Mouse (Mus musculus): Measurements from ENCODE around the gene Pdlim1. TPM values are rescaled to one million over a fixed set of nuclear protein-coding genes. Genes with fewer than 3 reads are reported as not detected.
A peak's percentile ranks its signal among the peaks of the same experiment; 100 is the strongest.

Pdlim1 gene
- polyA plus RNA-seq, 1 experiment from 2014 or later, result 213 TPM

- no peak within 1 kb of the TSS for H3K4me2 ChIP-seq (replicated peaks; ENCODE audit: low read depth, low read length)
- no peak within 1 kb of the TSS for H3K9ac ChIP-seq (replicated peaks; ENCODE audit: low read depth, low read length)
- 0 out of 2 replicates have a peak, but pooled peaks have one; percentile 37 for ATAC-seq (ENCODE audit: insufficient number of reproducible peaks, insufficient read depth, low FRiP score, low read depth)
- H3K9me3 ChIP-seq (ENCODE audit: control insufficient read depth, low read depth, low read length), result no peaks in the 10 kb centered on the region
- H3K36me3 ChIP-seq (ENCODE audit: control insufficient read depth, insufficient read depth, low read length), result no peaks in the 10 kb centered on the region
- no peak within 1 kb of the TSS for H3K27ac ChIP-seq (ENCODE audit: low read length)
- no peaks in the 10 kb centered on the region for H3K4me1 ChIP-seq (ENCODE audit: control insufficient read depth, insufficient read depth, low read length)
- H3K4me3 ChIP-seq (ENCODE audit: low read depth, low read length), result no peak within 1 kb of the TSS
- no peaks in the 10 kb centered on the region for H3K27me3 ChIP-seq (ENCODE audit: control insufficient read depth, insufficient read depth, low read length)
- WGBS, result 49% methylated on average over 5 of the region's 5 CpGs
Observed at GRCm38 (mm10) chr19:40187160-40187559, 84.5 kb downstream of the Pdlim1 start, which contains the start of gene Cyp2c70. Gene Cyp2c70, minus strand, starts transcription at chr19:40187333.

DNA sequence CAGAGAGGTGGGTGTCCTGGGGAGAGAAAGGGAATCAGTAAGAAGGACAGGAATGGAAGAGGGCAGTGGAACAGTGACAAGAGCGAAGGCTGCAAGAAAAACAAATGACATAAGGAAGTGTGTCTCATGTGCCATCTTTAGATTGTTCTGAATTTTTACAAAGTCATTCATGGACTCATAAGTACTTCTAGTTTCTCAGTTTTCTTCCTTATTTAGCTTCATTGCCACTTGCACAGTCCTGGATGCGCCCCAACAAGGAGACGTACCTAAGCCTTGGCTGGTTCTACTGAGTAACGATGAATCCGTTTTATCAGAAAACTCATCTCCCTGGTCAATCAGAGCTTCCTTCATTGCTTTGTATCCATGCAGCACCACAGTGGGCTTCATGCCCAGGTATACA, 88.0 kb downstream of the Pdlim1 start:
- 89% methylated on average over 5 of the region's 5 CpGs for WGBS

GRCm38 (mm10) chr19:40178311-40178710, 93.3 kb downstream of the Pdlim1 start:
- ATAC-seq (ENCODE audit: insufficient number of reproducible peaks, insufficient read depth, low FRiP score, low read depth), result no peak

More for the DNA sequence above, 88.0 kb downstream of the Pdlim1 start:
- Histone ChIP-seq H3K9me3 (ENCODE audit: control insufficient read depth, low read depth, low read length) (no peaks in the 10 kb centered on the region), H3K27me3 (ENCODE audit: control insufficient read depth, insufficient read depth, low read length) (no peaks in the 10 kb centered on the region), H3K27ac (ENCODE audit: low read length) (no peak overlapping the region), H3K4me2 (replicated peaks; ENCODE audit: low read depth, low read length) (no peak overlapping the region), H3K4me3 (ENCODE audit: low read depth, low read length) (no peak overlapping the region), H3K9ac (replicated peaks; ENCODE audit: low read depth, low read length) (no peak overlapping the region), H3K4me1 (ENCODE audit: control insufficient read depth, insufficient read depth, low read length) (no peaks in the 10 kb centered on the region), H3K36me3 (ENCODE audit: control insufficient read depth, insufficient read depth, low read length) (no peaks in the 10 kb centered on the region)
- ATAC-seq (ENCODE audit: insufficient number of reproducible peaks, insufficient read depth, low FRiP score, low read depth), result no peak

More at GRCm38 (mm10) chr19:40178311-40178710, 93.3 kb downstream of the Pdlim1 start:
- H3K36me3 ChIP-seq (ENCODE audit: control insufficient read depth, insufficient read depth, low read length), result no peaks in the 10 kb centered on the region
- no peaks in the 10 kb centered on the region for H3K27me3 ChIP-seq (ENCODE audit: control insufficient read depth, insufficient read depth, low read length)
- H3K9ac ChIP-seq (replicated peaks; ENCODE audit: low read depth, low read length), result no peak overlapping the region
- no peak overlapping the region for H3K4me3 ChIP-seq (ENCODE audit: low read depth, low read length)
- no peak overlapping the region for H3K27ac ChIP-seq (ENCODE audit: low read length)
- no peaks in the 10 kb centered on the region for H3K4me1 ChIP-seq (ENCODE audit: control insufficient read depth, insufficient read depth, low read length)
- no peak overlapping the region for H3K4me2 ChIP-seq (replicated peaks; ENCODE audit: low read depth, low read length)
- WGBS, result 72% methylated on average over 4 of the region's 4 CpGs
- H3K9me3 ChIP-seq (ENCODE audit: control insufficient read depth, low read depth, low read length), result 0 out of 2 replicates have a peak, but pooled peaks cover 3% of the 10 kb centered on the region

Other genes starting within 250 kb of the Pdlim1 start
- not detected in 2 replicates for gene Cyp2c54, start 198.0 kb downstream of the Pdlim1 start, polyA plus RNA-seq (2014; fragmentation: Nextera tagmentation; extraction: Ambion mirVana)
- gene Cyp2c50, start 182.2 kb downstream of the Pdlim1 start, polyA plus RNA-seq (2014; fragmentation: Nextera tagmentation; extraction: Ambion mirVana), result not detected in 2 replicates
- gene Cyp2c70, start 84.5 kb downstream of the Pdlim1 start, polyA plus RNA-seq (2014; fragmentation: Nextera tagmentation; extraction: Ambion mirVana), result 0.77 and 1.1 TPM in 2 replicates
- gene Sorbs1, start 241.9 kb upstream of the Pdlim1 start, polyA plus RNA-seq (2014; fragmentation: Nextera tagmentation; extraction: Ambion mirVana), result 84.0 and 89.5 TPM in 2 replicates

All from stomach, embryonic 14.5 days (tissue).